17 mouse cellular contexts compared by ENCODE assay signal in genomic region chr2:72744901-72745300, GRCm38 (mm10).
"Had no signal": no experiment of that assay in that cellular context is flagged by ENCODE, and none has a peak within 500 bp of the region (broad histone marks: within the 10 kb centered on the region; RNA-seq: fewer than 3 reads in every experiment).

No protein-coding gene starts in this region.

- DNase-seq: liver, postnatal 0 days; lung, adult 2 months; lung, postnatal 14 days; lung, postnatal 36 days; right cerebral cortex, postnatal 14 days; thymus, adult 2 months; thymus, postnatal 25 days; thymus, postnatal 4 days had no signal

- ATAC-seq: liver, postnatal 0 days; lung, postnatal 0 days; midbrain, embryonic 13.5 days; midbrain, embryonic 15.5 days had no signal

- H3K4me3 ChIP-seq: lung, embryonic 15.5 days; megakaryocyte, embryonic 14.5 days; midbrain, embryonic 13.5 days; midbrain, embryonic 15.5 days; neural tube, embryonic 12.5 days; stomach, embryonic 15.5 days had no signal

- H3K27ac ChIP-seq: lung, embryonic 15.5 days; macrophage; midbrain, embryonic 13.5 days; midbrain, embryonic 15.5 days; neural tube, embryonic 12.5 days; stomach, embryonic 15.5 days; stomach, postnatal 0 days had no signal
